Mouse (Mus musculus) ovary, adult 10 weeks (tissue): ENCODE data around the gene Ccdc60. TPM values are rescaled to one million over a fixed set of nuclear protein-coding genes. Genes with fewer than 3 reads are reported as not detected.

Experiments
- polyA plus RNA-seq: library from polyadenylated mRNA; stranded (reverse); fragments of 350-450 nt; fragmentation: Illumina TruSeq; extraction: RNeasy Lipid Tissue Mini Kit (QIAGEN cat#74804); gene quantifications from one replicate; pipeline ENCODE4 v1.2.3, GENCODE M21; 2014

Ccdc60 gene
- polyA plus RNA-seq: 0.66 TPM

DNA sequence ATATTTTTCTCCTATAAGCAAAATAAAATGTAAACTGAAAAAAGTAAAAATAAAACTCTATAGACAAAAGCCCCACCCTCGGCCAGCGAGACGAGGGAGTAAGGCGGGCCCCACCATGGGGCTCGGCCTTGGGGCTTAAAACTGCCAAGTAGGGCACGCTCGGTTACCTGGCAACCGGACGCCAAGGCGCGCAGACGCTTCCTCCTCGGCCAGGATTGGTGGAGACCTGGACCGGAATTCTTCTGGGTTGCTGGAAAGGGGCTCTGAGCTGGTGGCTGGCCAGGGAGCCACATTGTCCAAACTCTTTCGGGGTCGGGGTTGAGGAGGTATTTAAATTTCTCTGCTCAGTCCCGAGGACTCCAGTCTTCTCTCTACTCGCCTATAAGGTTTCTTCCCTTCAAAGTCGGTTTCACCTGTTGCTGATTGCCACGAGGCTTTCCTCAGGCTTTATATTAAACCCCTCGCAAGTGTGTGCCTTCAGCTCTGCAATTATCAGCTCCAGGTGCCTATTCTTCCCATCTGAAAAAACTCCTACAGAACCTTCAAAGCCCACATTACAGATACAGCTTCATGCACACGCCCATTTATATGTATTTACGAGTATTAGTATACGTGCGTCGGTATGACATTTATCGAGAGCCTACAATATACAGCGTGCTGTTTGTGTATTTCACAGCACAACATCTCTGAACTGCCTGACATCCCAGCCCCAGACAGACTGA, at the start of gene Ccdc60:
TSS of gene Ccdc60 (minus strand) at position 137 of the 722 bp plus-strand sequence.

DNA sequence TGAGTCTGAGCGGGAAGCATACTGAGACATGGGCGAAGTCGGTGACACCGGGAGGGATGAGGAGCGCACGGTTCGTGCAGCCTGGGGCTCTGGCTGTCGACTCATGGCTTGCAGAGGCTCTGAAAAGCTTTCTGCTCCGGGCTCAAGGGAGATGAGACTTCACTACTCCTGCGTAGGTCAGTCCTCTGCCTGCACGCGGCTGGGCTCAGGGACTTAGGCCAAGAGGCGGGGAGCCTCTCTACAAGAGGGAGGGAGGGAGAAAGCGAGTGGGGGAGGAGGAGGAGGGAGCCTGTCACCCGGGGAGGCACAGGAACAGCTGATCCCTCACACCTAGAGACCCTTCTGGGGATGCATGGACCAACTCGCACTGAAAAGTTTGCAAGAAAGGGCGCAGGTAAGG, 205.7 kb downstream of the Ccdc60 start, which contains the start of gene Tmem233:
TSS of gene Tmem233 (minus strand) at position 164 of the 400 bp plus-strand sequence.

Other genes with a start within 250 kb of the Ccdc60 start
- gene Tmem233, start 205.7 kb downstream of the Ccdc60 start, polyA plus RNA-seq: 0.17 TPM
- 21.6 TPM for gene Hspb8, start 133.9 kb upstream of the Ccdc60 start, polyA plus RNA-seq